Mouse (Mus musculus) forebrain, embryonic 14.5 days (tissue): ENCODE data around the gene Gm17304. TPM values are rescaled to one million over a fixed set of nuclear protein-coding genes. Genes with fewer than 3 reads are reported as not detected.

ENCODE experiments used
- ATAC-seq: fragments of 200-750 bp; cut with Nextera tagmentation; 2 replicates; pipeline ENCODE4 v1.8.0; 2017; ENCODE audit warnings: mild to moderate bottlenecking, moderate library complexity
- DNase-seq: peaks from one replicate; pipeline ENCODE4 v3.0.0-alpha.2; 2015; ENCODE audit warnings: low spot score
- H3K27ac ChIP-seq: fragments of 300-500 bp; sonication (generic); 2 replicates; pipeline ENCODE4 v1.5.1; 2014; ENCODE audit warnings: low read depth, mild to moderate bottlenecking, control low read depth, low read length, moderate library complexity
- H3K27me3 ChIP-seq: fragments of 300-500 bp; sonication (generic); replicated peaks from 2 replicates; pipeline ENCODE4 v1.6.1; 2014; ENCODE audit warnings: low read length, control low read depth, mixed read lengths; ENCODE audit not compliant: control insufficient read depth, insufficient read depth
- H3K36me3 ChIP-seq: fragments of 300-500 bp; sonication (generic); 2 replicates; pipeline ENCODE4 v1.6.1; 2014; ENCODE audit warnings: low read length, control low read depth; ENCODE audit not compliant: control insufficient read depth, insufficient read depth
- H3K4me1 ChIP-seq: fragments of 300-500 bp; sonication (generic); 2 replicates; pipeline ENCODE4 v1.6.1; 2014; ENCODE audit warnings: antibody characterized with exemption, low read length, control low read depth; ENCODE audit not compliant: control insufficient read depth, insufficient read depth
- H3K4me2 ChIP-seq: fragments of 300-500 bp; sonication (generic); 2 replicates; pipeline ENCODE4 v1.6.1; 2014; ENCODE audit warnings: mild to moderate bottlenecking, control low read depth, low read length
- H3K4me3 ChIP-seq: fragments of 300-500 bp; sonication (generic); 2 replicates; pipeline ENCODE4 v1.5.1; 2014; ENCODE audit warnings: low read depth, low read length, control low read depth
- H3K9ac ChIP-seq: fragments of 300-500 bp; sonication (generic); 2 replicates; pipeline ENCODE4 v1.6.1; 2014; ENCODE audit warnings: mild to moderate bottlenecking, low read length, control low read depth, moderate library complexity
- H3K9me3 ChIP-seq: fragments of 300-500 bp; sonication (generic); replicated peaks from 2 replicates; pipeline ENCODE4 v1.6.1; 2016; ENCODE audit warnings: low read length, control low read depth, mixed read lengths; ENCODE audit not compliant: control insufficient read depth
- WGBS: fragments of 180-500 bp; shearing (Covaris S2); extraction: QIAGEN DNeasy Blood & Tissue Kit; methylation state at CpG from one replicate; pipeline ENCODE4 v1.1.7; 2014; 5-methylcytosine and 5-hydroxymethylcytosine counted together
- polyA plus RNA-seq: library from polyadenylated mRNA; unstranded; fragments of >200 nt; fragmentation: Nextera tagmentation; extraction: Ambion mirVana; gene quantifications from 2 replicates; pipeline ENCODE4 v1.2.1, GENCODE M21; 2014

Gene Gm17304
- polyA plus RNA-seq, 1 experiment from 2014 or later = not detected

DNA sequence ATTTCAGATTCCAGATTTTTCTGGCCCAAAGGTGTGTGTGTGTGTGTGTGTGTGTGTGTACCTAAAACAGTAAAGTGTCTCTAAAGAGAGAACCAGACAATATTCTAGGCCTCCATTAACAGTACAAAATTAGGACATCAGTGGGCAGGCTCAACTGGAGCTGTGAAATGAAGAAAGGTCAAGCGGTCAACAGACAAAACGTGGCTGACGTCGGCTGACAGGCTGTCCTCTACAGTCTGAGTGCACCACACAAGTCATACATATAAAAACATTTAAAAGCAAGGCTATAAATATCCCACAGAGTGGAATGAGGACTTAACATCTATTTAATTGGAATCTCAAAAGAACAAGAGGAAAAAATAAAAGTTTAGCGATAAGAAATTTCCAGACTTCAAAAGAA is 1.8 kb upstream of the Gm17304 start:
- Histone ChIP-seq H3K27ac (no peak overlapping the region), H3K9me3 (no peaks in the 10 kb centered on the region), H3K27me3 (no peaks in the 10 kb centered on the region), H3K4me2 (no peak overlapping the region), H3K9ac (no peak overlapping the region), H3K36me3 (peaks cover 7% of the 10 kb centered on the region; the same call in 1 of the 2 replicates), H3K4me1 (no peaks in the 10 kb centered on the region), H3K4me3 (no peak overlapping the region)
- WGBS = 91% methylated on average over 5 of the region's 5 CpGs
- DNase-seq (no peak), ATAC-seq (no peak)

DNA sequence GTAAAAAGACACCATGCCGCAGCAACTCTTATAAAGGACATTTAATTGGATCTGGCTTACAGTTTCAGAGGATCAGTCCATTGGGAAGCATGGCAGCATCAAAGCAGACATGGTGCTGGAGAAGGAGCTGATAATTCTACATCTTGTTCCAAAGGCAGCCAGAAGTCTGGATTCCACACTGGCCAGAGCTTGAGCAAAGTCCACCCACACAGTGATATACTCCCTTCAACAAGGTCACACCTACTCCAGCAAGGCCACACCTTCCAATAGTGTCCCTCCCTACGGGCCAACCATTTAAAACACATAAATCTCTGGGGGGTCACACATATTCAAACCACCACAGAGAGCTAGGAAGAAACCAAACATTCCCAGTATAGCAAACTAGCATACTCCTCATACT is 3.3 kb downstream of the Gm17304 start:
- no peaks in the 10 kb centered on the region for H3K4me1 ChIP-seq
- no peaks in the 10 kb centered on the region for H3K27me3 ChIP-seq
- H3K36me3 ChIP-seq = peaks cover 4% of the 10 kb centered on the region; the same call in 1 of the 2 replicates
- no peaks in the 10 kb centered on the region for H3K9me3 ChIP-seq
- no peak overlapping the region for H3K4me3 ChIP-seq
- ATAC-seq = no peak
- no peak overlapping the region for H3K4me2 ChIP-seq
- 97% methylated on average over 2 of the region's 2 CpGs for WGBS
- no peak overlapping the region for H3K9ac ChIP-seq
- no peak overlapping the region for H3K27ac ChIP-seq
- no peak for DNase-seq

DNA sequence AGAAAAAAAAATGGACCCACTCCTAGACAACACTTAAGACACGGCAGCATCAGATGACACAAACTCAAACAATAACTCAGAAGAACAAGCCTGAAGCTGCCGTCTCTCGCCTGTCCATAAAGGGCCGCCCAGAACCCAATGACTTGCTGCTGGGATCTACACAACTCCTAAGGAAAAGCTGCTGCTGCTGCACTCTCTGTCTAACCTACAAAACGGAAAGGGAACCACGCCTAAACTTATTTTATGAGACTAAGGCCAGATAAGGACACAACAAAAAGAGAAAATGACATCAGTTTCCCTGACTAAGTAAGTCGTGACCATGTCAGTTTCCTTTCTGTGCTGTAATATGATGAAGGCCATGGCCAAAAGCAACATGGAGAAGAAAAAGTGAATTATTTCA is 5.7 kb downstream of the Gm17304 start:
- WGBS = 86% methylated on average over 7 of the region's 7 CpGs
- no peak overlapping the region for H3K4me2 ChIP-seq
- H3K36me3 ChIP-seq = peaks cover 13% of the 10 kb centered on the region; the same call in 1 of the 2 replicates
- DNase-seq (no peak), ATAC-seq (no peak)
- no peaks in the 10 kb centered on the region for H3K27me3 ChIP-seq
- no peak overlapping the region for H3K9ac ChIP-seq
- no peak overlapping the region for H3K4me3 ChIP-seq
- H3K4me1 ChIP-seq = no peaks in the 10 kb centered on the region
- H3K27ac ChIP-seq = no peak overlapping the region
- no peaks in the 10 kb centered on the region for H3K9me3 ChIP-seq

GRCm38 (mm10) chr5:106615006-106615405 is 6.1 kb downstream of the Gm17304 start:
- Histone ChIP-seq H3K4me1 (no peaks in the 10 kb centered on the region), H3K27me3 (no peaks in the 10 kb centered on the region), H3K27ac (no peak overlapping the region), H3K4me2 (no peak overlapping the region), H3K4me3 (no peak overlapping the region), H3K9me3 (no peaks in the 10 kb centered on the region), H3K9ac (no peak overlapping the region), H3K36me3 (peaks cover 13% of the 10 kb centered on the region; the same call in 1 of the 2 replicates)
- no peak for DNase-seq
- no peak for ATAC-seq
- WGBS = 97% methylated on average over 2 of the region's 2 CpGs

DNA sequence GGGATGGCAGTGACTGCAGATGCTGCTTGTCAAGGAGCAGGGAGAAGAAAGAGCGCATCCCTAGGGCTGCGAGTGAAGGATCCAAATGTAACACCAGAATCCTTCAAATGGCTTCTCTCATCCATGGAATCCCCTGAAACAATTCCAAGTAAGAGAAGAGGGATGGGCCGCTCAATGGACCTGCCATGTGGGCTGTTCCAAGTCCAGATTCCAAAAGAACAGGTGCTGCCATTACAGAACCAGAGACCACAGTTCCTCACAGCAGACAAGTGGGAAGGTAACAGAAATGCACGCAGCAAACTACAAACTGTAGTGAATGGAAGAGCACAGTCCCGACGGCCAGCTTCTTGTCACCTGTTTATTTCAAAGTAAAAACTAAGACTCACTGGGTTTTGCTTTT is 11.5 kb downstream of the Gm17304 start:
- WGBS = 93% methylated on average over 6 of the region's 6 CpGs
- Histone ChIP-seq H3K9me3 (no peaks in the 10 kb centered on the region), H3K27me3 (no peaks in the 10 kb centered on the region), H3K4me2 (no peak overlapping the region), H3K9ac (no peak overlapping the region), H3K4me3 (no peak overlapping the region), H3K36me3 (peaks cover 28% of the 10 kb centered on the region; the same call in 1 of the 2 replicates), H3K27ac (no peak overlapping the region), H3K4me1 (no peaks in the 10 kb centered on the region)
- no peak for DNase-seq
- ATAC-seq = no peak

- 94% methylated on average over 5 of the region's 5 CpGs for WGBS
- H3K27ac ChIP-seq = no peak overlapping the region
- peaks cover 28% of the 10 kb centered on the region; the same call in 1 of the 2 replicates for H3K36me3 ChIP-seq
These were observed 13.3 kb downstream of the Gm17304 start for GRCm38 (mm10) chr5:106622193-106622592.

GRCm38 (mm10) chr5:106623337-106623736 is 14.4 kb downstream of the Gm17304 start:
- H3K4me1 ChIP-seq = no peaks in the 10 kb centered on the region; the same call in 1 of the 2 replicates
- ATAC-seq (no peak), DNase-seq (no peak)
- H3K36me3 ChIP-seq = peaks cover 22% of the 10 kb centered on the region; the same call in 1 of the 2 replicates
- H3K4me3 ChIP-seq = no peak overlapping the region
- no peak overlapping the region for H3K27ac ChIP-seq
- no peak overlapping the region for H3K4me2 ChIP-seq
- no peaks in the 10 kb centered on the region for H3K9me3 ChIP-seq
- H3K9ac ChIP-seq = no peak overlapping the region
- WGBS = 98% methylated on average over 4 of the region's 4 CpGs
- no peaks in the 10 kb centered on the region for H3K27me3 ChIP-seq

More at GRCm38 (mm10) chr5:106622193-106622592, 13.3 kb downstream of the Gm17304 start:
- H3K9ac ChIP-seq = no peak overlapping the region
- H3K4me2 ChIP-seq = no peak overlapping the region
- DNase-seq (no peak), ATAC-seq (no peak)
- H3K9me3 ChIP-seq = no peaks in the 10 kb centered on the region
- H3K4me3 ChIP-seq = no peak overlapping the region
- no peaks in the 10 kb centered on the region for H3K4me1 ChIP-seq
- no peaks in the 10 kb centered on the region for H3K27me3 ChIP-seq

DNA sequence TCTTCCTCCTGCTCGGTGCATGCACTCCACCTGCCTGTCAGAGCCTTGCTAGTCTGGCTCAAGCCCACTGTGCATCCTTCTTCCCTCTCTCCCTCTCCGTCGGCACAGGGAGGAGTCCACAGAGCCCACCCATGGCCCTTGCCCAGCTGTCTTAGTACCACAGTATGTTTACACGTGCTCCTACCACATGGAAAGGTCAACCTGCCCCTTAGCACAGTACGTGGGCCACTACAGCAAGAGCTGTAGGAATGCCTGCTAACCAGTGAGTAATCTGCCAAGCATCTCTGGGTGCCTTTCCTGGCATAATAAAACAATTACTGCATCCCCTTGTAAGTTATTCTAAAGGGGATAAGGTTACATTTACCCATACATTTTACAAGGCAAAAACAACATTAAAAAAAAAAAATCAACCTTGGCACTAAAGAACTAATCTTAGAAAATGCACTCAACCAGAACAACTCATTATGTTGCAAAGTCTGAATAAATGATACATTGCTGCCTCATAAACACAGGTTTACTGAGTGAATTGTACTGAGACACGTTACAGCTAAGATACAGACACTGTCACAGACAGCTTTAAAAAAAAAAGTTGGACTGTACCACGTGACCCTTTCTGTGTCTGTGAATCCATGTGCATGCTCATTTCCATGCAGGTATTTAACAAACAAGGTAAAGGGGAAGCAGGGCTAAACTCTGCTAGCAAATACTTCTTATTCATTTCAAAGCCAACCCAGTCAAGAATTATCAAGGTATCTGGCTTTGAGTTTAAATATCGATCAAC is 19.7 kb downstream of the Gm17304 start:
- 80% methylated on average over 8 of the region's 8 CpGs for WGBS

GRCm38 (mm10) chr5:106636423-106636946 is 27.6 kb downstream of the Gm17304 start:
- Histone ChIP-seq H3K4me3 (no peak overlapping the region), H3K27me3 (no peaks in the 10 kb centered on the region), H3K27ac (no peak overlapping the region), H3K9me3 (no peaks in the 10 kb centered on the region), H3K4me1 (peaks cover 3% of the 10 kb centered on the region; the same call in 1 of the 2 replicates), H3K4me2 (no peak overlapping the region), H3K36me3 (peaks cover 43% of the 10 kb centered on the region), H3K9ac (no peak overlapping the region)
- ATAC-seq = no peak
- no peak for DNase-seq
- 94% methylated on average over 13 of the region's 13 CpGs for WGBS

More for the DNA sequence above, 19.7 kb downstream of the Gm17304 start:
- H3K4me1 ChIP-seq = no peaks in the 10 kb centered on the region; the same call in 1 of the 2 replicates
- peaks cover 5% of the 10 kb centered on the region; the same call in 1 of the 2 replicates for H3K36me3 ChIP-seq
- H3K9me3 ChIP-seq = no peaks in the 10 kb centered on the region
- H3K4me2 ChIP-seq = no peak overlapping the region
- ATAC-seq (no peak), DNase-seq (no peak)
- no peaks in the 10 kb centered on the region for H3K27me3 ChIP-seq
- no peak overlapping the region for H3K9ac ChIP-seq
- no peak overlapping the region for H3K4me3 ChIP-seq
- H3K27ac ChIP-seq = no peak overlapping the region
